ENCODE assay signal across 8 mouse cellular contexts in genomic region chr4:145129956-145130548, GRCm38 (mm10).
DNase-seq lines count a peak whose midpoint lies in the region; ATAC-seq and TF ChIP-seq lines count a peak whose summit lies in the region.

No protein-coding gene starts in this region.

- no peaks in the 10 kb centered on the region for H3K9me3 ChIP-seq in neural tube, embryonic 15.5 days (replicated peaks)

- H3K9ac ChIP-seq in neural tube, embryonic 15.5 days (replicated peaks) = no peak overlapping the region

- H3K27me3 ChIP-seq in neural tube, embryonic 15.5 days (replicated peaks) = no peaks in the 10 kb centered on the region

- no peak overlapping the region for H3K4me2 ChIP-seq in neural tube, embryonic 15.5 days

- peak overlapping the region; percentile 58 for H3K27ac ChIP-seq in gastrocnemius, adult 2 months
- H3K27ac ChIP-seq in neural tube, embryonic 15.5 days (replicated peaks) = no peak overlapping the region

- DNase-seq in 3T3-L1 (ENCODE audit: low read depth, low spot score) = peak; percentile 16
- DNase-seq in brain, adult 2 months (ENCODE audit: low read depth, low spot score) = peak; percentile 93
- peak; percentile 84 for DNase-seq in gastrocnemius, adult 2 months
- DNase-seq in kidney, postnatal 36 days = peak; percentile 59 to 78
- peak; percentile 81 for DNase-seq in lung, postnatal 10 days
- peak; percentile 61 to 69 for DNase-seq in urinary bladder, adult 18-20 months (ENCODE audit: low spot score in 2 of 2)

- no peak for ATAC-seq in neural tube, embryonic 15.5 days (ENCODE audit: low FRiP score)
- ATAC-seq in CD4-positive, CD25-positive, alpha-beta regulatory T cell, adult 4 months = no peak

- peaks cover 89% of the 10 kb centered on the region for H3K36me3 ChIP-seq in neural tube, embryonic 15.5 days

- intact Hi-C loops in gastrocnemius, adult 2 months (cut with DNase I) = loop anchor here (5.0 to 10.0 kb wide), 2 partner anchors 238 to 365 kb away; partner anchors contain the start of gene Dhrs3

- H3K4me1 ChIP-seq in neural tube, embryonic 15.5 days = no peaks in the 10 kb centered on the region

- TF ChIP-seq CTCF in gastrocnemius, adult 2 months (IDR thresholded peaks at IDR 0.05) = no peak

- H3K4me3 ChIP-seq in gastrocnemius, adult 2 months = no peak overlapping the region
- H3K4me3 ChIP-seq in neural tube, embryonic 15.5 days (replicated peaks) = no peak overlapping the region

Comparison
In these comparisons a context has a peak if more than half of its experiments do, and no peak if none do; other contexts are left out.
1. DNase-seq: peak in every context shown above with its lines; median percentile 93 in brain, adult 2 months; 84 in gastrocnemius, adult 2 months; 81 in lung, postnatal 10 days; 68 in kidney, postnatal 36 days; 65 in urinary bladder, adult 18-20 months; 16 in 3T3-L1.